In the genomic region with DNA sequence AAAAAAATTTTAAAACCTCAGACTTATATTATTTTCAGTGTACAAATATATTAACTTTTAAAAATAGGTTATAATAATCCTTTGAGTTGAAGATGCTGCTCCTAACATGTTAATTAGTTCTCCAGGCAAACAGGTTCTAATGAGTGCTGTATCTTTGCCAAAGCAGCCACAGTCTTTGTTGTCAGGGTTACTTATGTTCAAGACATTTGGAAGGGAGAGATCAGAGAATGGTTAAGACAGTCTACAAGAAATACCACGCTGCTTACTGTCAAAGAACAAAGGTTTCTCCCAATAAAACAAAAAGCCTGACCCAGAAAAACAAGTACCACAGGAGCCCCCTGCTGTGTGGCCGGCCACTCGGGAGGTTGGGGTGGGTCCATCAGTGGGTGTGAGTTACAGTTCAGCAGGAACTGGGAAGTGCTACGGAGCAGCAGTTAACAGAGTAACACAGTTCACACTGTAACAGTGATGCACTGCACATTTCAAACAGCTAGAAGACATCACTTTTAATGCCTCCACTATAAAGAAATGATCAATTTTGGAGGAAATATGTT, we compare ENCODE assay signal across 33 mouse cellular contexts. TPM values are rescaled to one million over a fixed set of nuclear protein-coding genes. Genes with fewer than 3 reads are reported as not detected.
A peak's percentile ranks its signal among the peaks of the same experiment; 100 is the strongest.
DNase-seq lines count a peak whose midpoint lies in the region; ATAC-seq and TF ChIP-seq lines count a peak whose summit lies in the region.
"Had no signal": no experiment of that assay in that cellular context is flagged by ENCODE, and none has a peak within 500 bp of the region (broad histone marks: within the 10 kb centered on the region; RNA-seq: fewer than 3 reads in every experiment).

No protein-coding gene starts in this region.

- no peaks in the 10 kb centered on the region for H3K9me3 ChIP-seq in embryonic facial prominence, embryonic 14.5 days (ENCODE audit: control insufficient read depth, low read length)
- H3K9me3 ChIP-seq in embryonic facial prominence, embryonic 10.5 days = no peaks in the 10 kb centered on the region
- H3K9me3 ChIP-seq in midbrain, postnatal 0 days (ENCODE audit: low read length) = no peaks in the 10 kb centered on the region
- no peaks in the 10 kb centered on the region for H3K9me3 ChIP-seq in midbrain, embryonic 16.5 days (replicated peaks; ENCODE audit: control insufficient read depth, low read length, poor library complexity, severe bottlenecking)
- H3K9me3 ChIP-seq: embryonic facial prominence, embryonic 13.5 days; hindbrain, embryonic 13.5 days; limb, embryonic 13.5 days; lung, embryonic 15.5 days; midbrain, embryonic 12.5 days; neural tube, embryonic 12.5 days had no signal

- peak; percentile 4 for DNase-seq in embryonic facial prominence, embryonic 14.5 days (ENCODE audit: low spot score)
- no peak for DNase-seq in embryonic facial prominence, embryonic 10.5 days (ENCODE audit: low spot score)
- DNase-seq in heart, adult 11 months = peak; percentile 54
- DNase-seq in heart, adult 8-10 months (ENCODE audit: low spot score) = no peak
- peak; percentile 31 for DNase-seq in midbrain, postnatal 0 days (ENCODE audit: low spot score)
- DNase-seq in urinary bladder, postnatal 25 days (ENCODE audit: low spot score) = no peak
- no peak for DNase-seq in adrenal gland, adult (ENCODE audit: inconsistent age in 2 of 2, low spot score in 1 of 2)
- DNase-seq: adrenal gland, postnatal 10 days; cerebellum, adult 11 months; cerebellum, adult 9-10 months; cerebellum, postnatal 36 days; embryo, embryonic 11 days; gastrocnemius, postnatal 14 days; heart, postnatal 36 days; kidney, postnatal 25 days; thymus, postnatal 4 days had no signal

- no peak overlapping the region for H3K4me3 ChIP-seq in embryonic facial prominence, embryonic 14.5 days (ENCODE audit: low read depth, low read length)
- no peak overlapping the region for H3K4me3 ChIP-seq in embryonic facial prominence, embryonic 10.5 days
- no peak overlapping the region for H3K4me3 ChIP-seq in midbrain, postnatal 0 days (ENCODE audit: low read depth, low read length)
- H3K4me3 ChIP-seq in midbrain, embryonic 16.5 days (ENCODE audit: low read depth, low read length) = no peak overlapping the region
- H3K4me3 ChIP-seq: embryonic facial prominence, embryonic 13.5 days; erythroblast, embryonic 14.5 days; hindbrain, embryonic 13.5 days; limb, embryonic 13.5 days; lung, embryonic 15.5 days; midbrain, embryonic 12.5 days; myocyte; neural tube, embryonic 12.5 days had no signal

- H3K36me3 ChIP-seq in embryonic facial prominence, embryonic 14.5 days (ENCODE audit: control insufficient read depth, insufficient read depth, low read length) = no peaks in the 10 kb centered on the region
- no peaks in the 10 kb centered on the region for H3K36me3 ChIP-seq in embryonic facial prominence, embryonic 10.5 days (replicated peaks)
- H3K36me3 ChIP-seq in midbrain, postnatal 0 days (ENCODE audit: insufficient read depth, low read length) = no peaks in the 10 kb centered on the region
- H3K36me3 ChIP-seq in midbrain, embryonic 16.5 days (ENCODE audit: control insufficient read depth, insufficient read depth, low read length) = no peaks in the 10 kb centered on the region
- H3K36me3 ChIP-seq: embryonic facial prominence, embryonic 13.5 days; hindbrain, embryonic 13.5 days; limb, embryonic 13.5 days; lung, embryonic 15.5 days; midbrain, embryonic 12.5 days; neural tube, embryonic 12.5 days had no signal

- no peak for ATAC-seq in embryonic facial prominence, embryonic 14.5 days (ENCODE audit: low read depth)
- no peak for ATAC-seq in midbrain, postnatal 0 days (ENCODE audit: low FRiP score)
- ATAC-seq in midbrain, embryonic 16.5 days = no peak
- ATAC-seq: intestine, postnatal 0 days had no signal

- no peaks in the 10 kb centered on the region for H3K4me1 ChIP-seq in embryonic facial prominence, embryonic 14.5 days (ENCODE audit: control insufficient read depth, insufficient read depth, low read length)
- no peaks in the 10 kb centered on the region for H3K4me1 ChIP-seq in embryonic facial prominence, embryonic 10.5 days
- no peaks in the 10 kb centered on the region for H3K4me1 ChIP-seq in midbrain, postnatal 0 days (ENCODE audit: insufficient read depth, low read length)
- no peaks in the 10 kb centered on the region for H3K4me1 ChIP-seq in midbrain, embryonic 16.5 days (ENCODE audit: control insufficient read depth, insufficient read depth, low read length)
- H3K4me1 ChIP-seq: embryonic facial prominence, embryonic 13.5 days; hindbrain, embryonic 13.5 days; limb, embryonic 13.5 days; lung, embryonic 15.5 days; neural tube, embryonic 12.5 days had no signal

- no peak overlapping the region for H3K9ac ChIP-seq in embryonic facial prominence, embryonic 14.5 days (ENCODE audit: low read depth, low read length)
- H3K9ac ChIP-seq in midbrain, postnatal 0 days (replicated peaks; ENCODE audit: low read length, poor library complexity, severe bottlenecking) = no peak overlapping the region
- H3K9ac ChIP-seq in midbrain, embryonic 16.5 days (ENCODE audit: low read depth, low read length) = no peak overlapping the region
- H3K9ac ChIP-seq: embryonic facial prominence, embryonic 13.5 days; hindbrain, embryonic 13.5 days; limb, embryonic 13.5 days; lung, embryonic 15.5 days; midbrain, embryonic 12.5 days; neural tube, embryonic 12.5 days had no signal

- no peak overlapping the region for H3K4me2 ChIP-seq in embryonic facial prominence, embryonic 14.5 days (ENCODE audit: low read depth, low read length)
- no peak overlapping the region for H3K4me2 ChIP-seq in midbrain, postnatal 0 days (ENCODE audit: low read depth, low read length, poor library complexity, severe bottlenecking)
- H3K4me2 ChIP-seq in midbrain, embryonic 16.5 days (ENCODE audit: low read length) = no peak overlapping the region
- H3K4me2 ChIP-seq: embryonic facial prominence, embryonic 13.5 days; heart, embryonic 11.5 days; hindbrain, embryonic 13.5 days; limb, embryonic 13.5 days; liver, embryonic 11.5 days; lung, embryonic 15.5 days; midbrain, embryonic 12.5 days; neural tube, embryonic 12.5 days had no signal

- TF ChIP-seq CTCF in midbrain, postnatal 0 days (IDR thresholded peaks at IDR 0.05) = no peak

- no peaks in the 10 kb centered on the region for H3K27me3 ChIP-seq in embryonic facial prominence, embryonic 14.5 days (replicated peaks; ENCODE audit: control insufficient read depth, insufficient read depth, low read length)
- H3K27me3 ChIP-seq in embryonic facial prominence, embryonic 10.5 days (replicated peaks; ENCODE audit: low read depth, poor library complexity, severe bottlenecking) = no peaks in the 10 kb centered on the region
- no peaks in the 10 kb centered on the region for H3K27me3 ChIP-seq in midbrain, postnatal 0 days (ENCODE audit: insufficient read depth, low read length)
- no peaks in the 10 kb centered on the region for H3K27me3 ChIP-seq in midbrain, embryonic 16.5 days (ENCODE audit: control insufficient read depth, insufficient read depth, low read depth, low read length)
- H3K27me3 ChIP-seq: CH12.LX; embryonic facial prominence, embryonic 13.5 days; hindbrain, embryonic 13.5 days; limb, embryonic 13.5 days; lung, embryonic 15.5 days; midbrain, embryonic 12.5 days; neural tube, embryonic 12.5 days had no signal

- WGBS in embryonic facial prominence, embryonic 14.5 days = 36% methylated on average over 4 of the region's 4 CpGs
- WGBS in embryonic facial prominence, embryonic 10.5 days = 46% methylated on average over 4 of the region's 4 CpGs
- 20% methylated on average over 4 of the region's 4 CpGs for WGBS in midbrain, postnatal 0 days
- 24% methylated on average over 4 of the region's 4 CpGs for WGBS in midbrain, embryonic 16.5 days

- no peak overlapping the region for H3K27ac ChIP-seq in embryonic facial prominence, embryonic 14.5 days (replicated peaks; ENCODE audit: low read depth, low read length)
- H3K27ac ChIP-seq in embryonic facial prominence, embryonic 10.5 days (replicated peaks) = no peak overlapping the region
- no peak overlapping the region for H3K27ac ChIP-seq in midbrain, postnatal 0 days (ENCODE audit: low read depth, low read length)
- no peak overlapping the region for H3K27ac ChIP-seq in midbrain, embryonic 16.5 days (ENCODE audit: low read length)
- H3K27ac ChIP-seq: embryonic facial prominence, embryonic 13.5 days; hindbrain, embryonic 13.5 days; limb, embryonic 13.5 days; lung, embryonic 15.5 days; midbrain, embryonic 12.5 days; neural tube, embryonic 12.5 days had no signal

RNA-seq across cellular contexts. Expression of a gene that starts 21.1 kb away (rescaled TPM):
- 22.1 and 33.9 TPM in 2 replicates for polyA plus RNA-seq in embryonic facial prominence, embryonic 14.5 days (2014; fragmentation: Nextera tagmentation; extraction: Ambion mirVana)
- polyA plus RNA-seq in embryonic facial prominence, embryonic 10.5 days (2016; fragmentation: Nextera tagmentation; extraction: Ambion mirVana) = not detected in 2 replicates
- 100 to 1,000 TPM; 202 to 221 (median 214) TPM for total RNA-seq in heart, adult 8-10 months (2022)
- total RNA-seq in midbrain, postnatal 0 days (2014; rRNA removed) = 0.11 TPM in 1 of 2 replicates, not detected in the other
- 0.18 and 0.36 TPM in 2 replicates for polyA plus RNA-seq in midbrain, postnatal 0 days (2015; fragmentation: Nextera tagmentation; extraction: Ambion mirVana)
- 0.24 TPM in 1 of 2 replicates, not detected in the other for polyA plus RNA-seq in midbrain, embryonic 16.5 days (2015; fragmentation: Nextera tagmentation; extraction: Ambion mirVana)
- total RNA-seq: CH12.LX; granulocyte monocyte progenitor cell, adult 5-6 weeks; left cerebral cortex, postnatal 36 days; megakaryocyte, adult 5-6 weeks; MEL had no signal
- polyA plus RNA-seq: erythroblast, embryonic 14.5 days; midbrain, embryonic 12.5 days had no signal

Comparison
In these comparisons a context has a peak if more than half of its experiments do, and no peak if none do; other contexts are left out.
1. DNase-seq: peak in embryonic facial prominence, embryonic 14.5 days (single experiment), heart, adult 11 months (single experiment) and midbrain, postnatal 0 days (single experiment); none in embryonic facial prominence, embryonic 10.5 days (single experiment), heart, adult 8-10 months (single experiment), urinary bladder, postnatal 25 days (single experiment) and adrenal gland, adult (0 of 2).
2. RNA of a gene that starts 21.1 kb away (polyA plus RNA-seq): 22.1 to 33.9 TPM in embryonic facial prominence, embryonic 14.5 days; 0.18 to 0.36 TPM in midbrain, postnatal 0 days, 0.24 TPM in midbrain, embryonic 16.5 days and not detected in embryonic facial prominence, embryonic 10.5 days; every median in the first group is over 10 times any median in the second.